Mouse (Mus musculus) kidney, adult 2 months (tissue): ENCODE results near the gene Acvrl1. TPM values are rescaled to one million over a fixed set of nuclear protein-coding genes. Genes with fewer than 3 reads are reported as not detected.
"Not testable (repeated sequence)": the region's sequence is repeated elsewhere in the genome, so short reads cannot be mapped to it uniquely, and the experiment has no call there.

Source experiments
- DNase-seq: peaks from one replicate; pipeline ENCODE4 v3.0.0; 2021
- H3K27ac ChIP-seq: fragments of 200-500 bp; 2 replicates; pipeline ENCODE4 v1.5.1; 2012; ENCODE audit warnings: low read depth, low read length, control low read depth, inconsistent platforms; ENCODE audit not compliant: insufficient read depth
- H3K27me3 ChIP-seq: fragments of 200-500 bp; replicated peaks from 2 replicates; pipeline ENCODE4 v1.6.1; 2012; ENCODE audit warnings: mild to moderate bottlenecking, moderate library complexity, low read length, inconsistent platforms; ENCODE audit not compliant: control insufficient read depth, insufficient read depth
- H3K36me3 ChIP-seq: fragments of 200-500 bp; 2 replicates; pipeline ENCODE4 v1.6.1; 2012; ENCODE audit warnings: mild to moderate bottlenecking, moderate library complexity, low read length, inconsistent platforms; ENCODE audit not compliant: control insufficient read depth, insufficient read depth
- H3K4me1 ChIP-seq: fragments of 200-500 bp; 2 replicates; pipeline ENCODE4 v1.6.1; 2011; ENCODE audit warnings: low read length; ENCODE audit not compliant: control insufficient read depth, insufficient read depth
- H3K4me3 ChIP-seq: fragments of 200-500 bp; 2 replicates; pipeline ENCODE4 v1.5.1; 2011; ENCODE audit warnings: mild to moderate bottlenecking, low read depth, low read length, control low read depth; ENCODE audit not compliant: insufficient read depth
- CTCF ChIP-seq: fragments of 200-500 bp; conservative IDR thresholded peaks from 2 replicates; pipeline ENCODE4 v1.5.1; 2011; ENCODE audit warnings: low read depth, mild to moderate bottlenecking, control low read depth, low read length, moderate library complexity, mixed read lengths; ENCODE audit not compliant: insufficient read depth, insufficient read length
- POLR2A ChIP-seq: fragments of 200-500 bp; IDR thresholded peaks from one replicate; pipeline ENCODE4 v1.6.1; 2011; ENCODE audit warnings: low read depth, low read length, control low read depth
- WGBS: fragments of 180-500 bp; shearing (Covaris S2); methylation state at CpG from one replicate; pipeline ENCODE4 v1.1.7; 2018; 5-methylcytosine and 5-hydroxymethylcytosine counted together
- polyA plus RNA-seq: library from polyadenylated mRNA; depleted of rRNA; stranded (reverse); fragments of >200 nt; gene quantifications from 2 replicates; pipeline ENCODE4 v1.2.3, GENCODE M21; 2012

Acvrl1 gene
- polyA plus RNA-seq, 1 experiment = 34.1 TPM

DNA sequence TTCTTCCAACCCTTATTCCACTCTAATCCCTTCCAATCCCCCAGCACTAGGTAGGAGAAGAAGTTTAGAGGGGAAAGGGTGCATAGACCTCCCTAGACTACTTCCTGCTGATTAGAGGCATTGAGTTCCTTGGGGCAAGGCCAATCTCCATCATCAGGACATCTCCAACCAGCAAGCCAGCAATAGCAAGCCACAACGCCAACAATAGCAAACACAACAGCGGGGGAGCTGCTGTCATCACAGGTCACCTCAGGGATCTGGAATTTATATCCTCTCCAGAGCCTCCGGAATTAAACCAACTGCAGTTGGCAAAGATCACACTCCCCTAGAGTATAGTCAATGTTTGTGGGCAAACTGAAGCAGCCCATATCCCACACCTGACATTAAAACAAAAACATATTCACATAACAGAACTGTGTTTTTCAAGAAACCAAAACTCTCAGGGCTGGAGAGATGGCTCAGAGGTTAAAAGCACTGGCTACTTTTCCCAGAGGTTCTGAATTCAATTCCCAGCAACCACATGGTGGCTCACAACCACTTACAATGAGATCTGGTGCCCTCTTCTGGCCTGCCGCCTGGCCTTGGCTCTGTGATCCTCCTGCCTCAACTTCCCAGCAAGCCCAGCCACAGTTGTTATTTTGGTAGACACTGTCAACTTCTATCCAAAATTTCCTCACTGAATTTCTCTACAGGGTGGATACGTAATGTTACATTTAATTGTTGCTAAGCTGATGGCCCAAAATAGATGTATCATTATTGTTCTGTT is 20.2 kb upstream of the Acvrl1 start:
- Histone ChIP-seq H3K4me1 (no peaks in the 10 kb centered on the region; the same call in 1 of the 2 replicates), H3K27ac (no peak overlapping the region), H3K27me3 (no peaks in the 10 kb centered on the region), H3K4me3 (no peak overlapping the region), H3K36me3 (no peaks in the 10 kb centered on the region)
- DNase-seq = no peak
- TF ChIP-seq POLR2A (no peak), CTCF (no peak)
- 87% methylated on average over 5 of the region's 5 CpGs for WGBS

DNA sequence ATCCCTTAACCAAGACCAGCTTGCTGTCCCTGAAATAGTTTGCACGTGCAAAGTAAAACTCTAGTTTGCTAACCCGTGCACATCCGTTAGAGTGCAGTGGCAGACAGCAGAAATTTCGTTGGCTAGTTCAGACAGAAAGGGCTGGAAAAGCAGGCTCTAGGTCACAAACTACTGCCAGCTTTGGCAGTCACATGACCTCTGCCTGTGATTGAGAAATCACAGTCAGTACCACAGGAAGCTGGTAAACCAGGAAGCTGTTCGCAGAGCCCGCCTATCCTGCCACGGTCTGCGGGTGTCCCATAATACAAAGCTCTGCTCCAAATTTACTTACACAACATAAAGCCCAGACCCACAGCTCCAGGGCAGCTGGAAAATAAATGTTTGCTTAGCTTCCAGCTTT is 15.1 kb upstream of the Acvrl1 start:
- 11% methylated on average over 8 of the region's 8 CpGs for WGBS
- Histone ChIP-seq H3K27me3 (no peaks in the 10 kb centered on the region), H3K4me3 (no peak overlapping the region), H3K27ac (peak overlapping the region; percentile 62), H3K36me3 (no peaks in the 10 kb centered on the region), H3K4me1 (no peaks in the 10 kb centered on the region; the same call in 1 of the 2 replicates)
- peak; percentile 86 for DNase-seq
- TF ChIP-seq CTCF = 0 out of 2 replicates have a peak, but pooled peaks have one; percentile 7
- TF ChIP-seq POLR2A = no peak

DNA sequence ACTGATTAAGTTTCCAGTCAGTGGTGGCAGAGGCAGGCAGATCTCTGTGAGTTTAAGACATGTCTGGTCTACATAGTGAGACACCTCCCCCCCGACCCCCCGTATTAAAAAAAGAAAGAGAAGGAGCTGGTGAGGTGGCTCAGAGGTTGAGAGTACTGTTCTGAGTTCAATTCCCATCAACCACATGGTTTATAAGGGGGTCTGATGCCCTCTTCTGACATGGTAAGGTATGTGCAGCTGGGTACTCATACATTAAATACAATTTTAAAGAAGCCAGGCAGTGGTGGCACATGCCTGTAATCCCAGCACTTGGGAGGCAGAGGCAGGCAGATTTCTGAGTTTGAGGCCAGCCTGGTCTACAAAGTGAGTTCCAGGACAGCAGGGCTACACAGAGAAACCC is 14.5 kb upstream of the Acvrl1 start:
- H3K4me3 ChIP-seq, H3K36me3 ChIP-seq, DNase-seq, H3K4me1 ChIP-seq, H3K27me3 ChIP-seq: not testable (repeated sequence)
- WGBS = 89% methylated on average over 2 of the region's 2 CpGs
- H3K27ac ChIP-seq = peak overlapping the region; percentile 43

DNA sequence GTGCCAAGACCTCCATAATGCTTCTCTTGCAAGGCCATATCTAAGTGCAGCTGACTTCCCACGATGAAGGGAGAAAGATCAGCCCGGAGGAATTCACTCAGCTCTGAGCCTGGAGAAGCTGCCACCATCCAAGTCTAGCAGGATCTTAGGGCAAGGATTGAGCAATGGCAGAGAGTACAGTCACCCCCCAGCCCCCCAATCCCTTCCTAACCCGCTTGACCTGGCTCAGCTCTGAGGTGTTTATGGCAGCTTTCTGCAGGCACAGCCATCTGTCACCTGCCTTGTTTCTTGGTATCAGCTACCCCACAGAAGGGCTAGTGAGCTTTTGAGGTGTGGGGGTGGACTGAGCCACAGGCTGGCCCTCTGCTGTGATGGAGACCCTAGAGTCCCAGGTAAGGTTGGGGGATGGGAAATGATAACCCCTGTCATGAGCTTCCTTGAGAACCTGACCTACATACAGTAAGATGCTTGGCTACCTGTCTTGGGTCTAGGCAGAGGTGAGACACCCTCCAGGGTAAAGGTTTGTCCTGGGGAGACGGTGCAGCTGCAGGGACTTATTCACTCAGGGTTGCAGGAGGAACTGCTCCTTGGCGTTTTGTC is 12.7 kb upstream of the Acvrl1 start, which contains the start of gene Ankrd33:
Gene Ankrd33 (plus strand): TSS at position 245 of the 600 bp plus-strand sequence.
- Histone ChIP-seq H3K27me3 (no peaks in the 10 kb centered on the region), H3K36me3 (no peaks in the 10 kb centered on the region), H3K27ac (no peak within 1 kb of the TSS), H3K4me1 (no peaks in the 10 kb centered on the region; the same call in 1 of the 2 replicates), H3K4me3 (no peak within 1 kb of the TSS)
- TF ChIP-seq CTCF (no peak), POLR2A (no peak)
- no peak for DNase-seq
- 82% methylated on average over 5 of the region's 5 CpGs for WGBS

DNA sequence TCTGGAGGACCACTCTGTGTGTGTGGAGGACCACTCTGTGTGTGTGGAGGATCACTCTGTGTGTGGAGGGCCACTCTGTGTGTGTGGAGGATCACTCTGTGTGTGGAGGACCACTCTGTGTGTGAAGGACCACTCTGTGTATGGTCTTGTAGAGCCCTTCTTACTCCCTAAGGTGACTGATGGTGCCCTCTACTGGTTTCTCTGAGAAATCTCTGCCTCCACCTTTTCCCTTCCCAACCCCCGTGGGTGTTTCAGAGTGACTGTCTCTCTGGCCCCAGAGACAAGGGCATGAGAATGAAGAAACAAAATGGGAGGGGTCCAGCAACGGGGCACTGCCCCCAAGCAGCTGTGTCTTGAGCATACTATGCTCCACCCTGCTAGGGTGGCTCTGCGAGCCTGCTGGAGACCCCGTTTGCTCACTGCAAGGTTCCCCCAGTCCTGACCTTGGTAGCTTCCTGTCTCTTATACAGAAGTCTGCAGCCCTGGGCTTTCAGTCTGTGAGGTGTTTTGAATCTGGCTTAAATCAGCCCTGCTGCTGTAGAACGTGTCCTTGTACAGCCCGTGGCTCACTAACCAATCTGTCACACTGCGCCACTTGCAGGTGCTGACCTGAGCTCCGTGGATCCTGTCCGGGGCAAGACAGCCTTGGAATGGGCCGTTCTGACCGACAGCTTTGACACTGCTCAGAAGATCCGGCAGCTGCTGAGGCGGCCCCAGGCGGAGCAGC is 9.8 kb upstream of the Acvrl1 start:
- peak; percentile 48 for DNase-seq
- Histone ChIP-seq H3K4me3 (no peak overlapping the region), H3K27me3 (no peaks in the 10 kb centered on the region), H3K4me1 (no peaks in the 10 kb centered on the region), H3K36me3 (no peaks in the 10 kb centered on the region), H3K27ac (no peak overlapping the region)
- TF ChIP-seq CTCF (peak; percentile 62), POLR2A (no peak)
- WGBS = 65% methylated on average over 14 of the region's 14 CpGs

DNA sequence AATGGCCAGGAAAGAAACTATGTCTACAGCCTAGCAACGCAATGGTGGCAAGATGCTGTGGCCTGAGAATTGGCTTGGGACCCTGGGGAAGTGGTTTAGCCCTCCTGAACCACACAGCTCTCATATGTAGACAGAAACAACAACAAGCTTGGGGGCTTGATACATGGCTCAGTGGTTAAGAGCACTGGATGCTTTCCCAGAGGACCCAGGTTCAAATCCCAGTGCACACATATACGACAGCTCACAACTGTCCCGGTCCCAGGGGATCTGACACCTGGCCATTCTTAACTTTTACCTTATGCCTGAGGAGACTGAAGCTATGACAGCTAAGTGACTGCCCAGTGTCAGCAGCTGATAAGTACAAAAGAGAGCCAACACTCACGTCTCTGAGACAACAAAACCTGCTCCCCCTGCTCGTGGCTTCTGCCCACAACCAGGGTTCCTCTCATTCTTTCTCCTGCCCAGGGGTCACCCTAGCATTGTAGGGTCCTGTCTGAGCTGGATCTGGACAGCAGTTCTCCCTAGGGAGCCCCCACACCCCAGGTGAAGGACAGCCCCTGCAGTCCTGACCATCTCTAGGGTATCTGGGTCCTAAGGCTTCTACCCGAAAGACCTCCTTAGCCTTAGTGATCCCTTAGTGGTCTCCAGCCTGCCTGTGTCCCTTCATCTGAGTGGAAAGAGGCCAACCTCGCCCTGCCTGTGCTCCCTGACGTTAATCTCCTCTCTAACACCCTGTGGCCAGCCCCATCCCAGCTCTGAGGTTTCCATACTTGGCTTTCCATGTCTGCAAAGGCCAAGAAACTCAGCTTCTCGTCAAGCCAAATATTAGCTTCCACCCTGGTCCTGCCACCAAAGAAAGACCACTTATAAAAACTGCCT is 6.7 kb upstream of the Acvrl1 start:
- H3K27me3 ChIP-seq = no peaks in the 10 kb centered on the region
- DNase-seq = no peak
- H3K4me3 ChIP-seq = no peak overlapping the region
- 94% methylated on average over 9 of the region's 9 CpGs for WGBS
- H3K36me3 ChIP-seq = no peaks in the 10 kb centered on the region
- no peaks in the 10 kb centered on the region for H3K4me1 ChIP-seq
- TF ChIP-seq CTCF (no peak), POLR2A (no peak)
- no peak overlapping the region for H3K27ac ChIP-seq
